Mouse (Mus musculus) embryonic fibroblast, embryonic 13.5 days (primary cell): ENCODE measurements around the gene Itm2b. TPM values are rescaled to one million over a fixed set of nuclear protein-coding genes. Genes with fewer than 3 reads are reported as not detected.

Source experiments
- H3K27ac ChIP-seq: 2 replicates; pipeline ENCODE4 v1.5.1; 2012; ENCODE audit warnings: low read length, control low read depth, inconsistent platforms; ENCODE audit not compliant: insufficient read depth
- H3K4me1 ChIP-seq: 2 replicates; pipeline ENCODE4 v1.6.1; 2011; ENCODE audit warnings: low read length; ENCODE audit not compliant: control insufficient read depth, insufficient read depth
- H3K4me3 ChIP-seq: 2 replicates; pipeline ENCODE4 v1.5.1; 2011; ENCODE audit warnings: mild to moderate bottlenecking, control low read depth, low read length; ENCODE audit not compliant: insufficient read depth
- CTCF ChIP-seq: IDR thresholded peaks from 2 replicates; pipeline ENCODE4 v1.5.1; 2011; ENCODE audit warnings: mild to moderate bottlenecking, control low read depth, low read length, moderate library complexity, borderline replicate concordance; ENCODE audit not compliant: insufficient read depth
- POLR2A ChIP-seq: IDR thresholded peaks from 2 replicates; pipeline ENCODE4 v1.6.1; 2011; ENCODE audit warnings: low read depth, mild to moderate bottlenecking, control low read depth, low read length, moderate library complexity
- polyA plus RNA-seq: library from polyadenylated mRNA; stranded (reverse); fragments of >200 nt; gene quantifications from 2 replicates; pipeline ENCODE4 v1.2.4, GENCODE M21; 2011; ENCODE audit warnings: low read depth; ENCODE audit not compliant: missing spikeins, insufficient read length

Itm2b gene
- polyA plus RNA-seq, 1 experiment = 570 TPM

DNA sequence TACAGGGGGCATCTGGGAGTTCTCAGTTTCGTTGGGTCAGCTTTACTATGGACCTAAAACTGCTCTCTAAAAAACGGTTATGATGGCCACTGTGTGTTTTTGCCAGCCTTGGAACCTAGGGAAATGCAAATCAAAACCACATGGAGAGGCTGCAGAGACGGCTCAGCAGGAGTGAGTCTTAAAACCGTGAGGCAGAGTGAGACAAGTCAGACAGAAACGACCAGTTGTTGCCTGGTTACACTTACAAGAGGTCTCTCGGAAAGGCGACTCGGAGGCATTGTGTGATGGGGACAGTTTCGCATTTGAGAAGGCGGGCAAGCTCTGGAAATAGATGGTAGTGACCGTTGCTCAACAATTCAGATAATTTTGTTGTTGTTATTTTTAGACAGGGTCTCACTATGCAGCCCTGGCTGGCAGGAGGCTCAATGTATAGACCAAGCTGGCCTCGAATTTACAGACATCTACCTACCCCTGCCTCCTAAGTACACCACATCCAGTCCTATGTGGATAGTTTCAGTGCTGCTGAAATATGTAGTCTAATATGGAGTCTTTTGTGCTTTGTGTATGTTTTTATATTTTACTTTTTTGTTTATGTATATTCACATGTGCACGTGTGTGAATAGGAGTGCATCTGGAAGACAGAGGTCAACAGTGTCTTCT lies 30.4 kb upstream of the Itm2b start:
- TF ChIP-seq CTCF (no peak), POLR2A (no peak)
- H3K4me1 ChIP-seq = no peaks in the 10 kb centered on the region
- no peak overlapping the region for H3K4me3 ChIP-seq

DNA sequence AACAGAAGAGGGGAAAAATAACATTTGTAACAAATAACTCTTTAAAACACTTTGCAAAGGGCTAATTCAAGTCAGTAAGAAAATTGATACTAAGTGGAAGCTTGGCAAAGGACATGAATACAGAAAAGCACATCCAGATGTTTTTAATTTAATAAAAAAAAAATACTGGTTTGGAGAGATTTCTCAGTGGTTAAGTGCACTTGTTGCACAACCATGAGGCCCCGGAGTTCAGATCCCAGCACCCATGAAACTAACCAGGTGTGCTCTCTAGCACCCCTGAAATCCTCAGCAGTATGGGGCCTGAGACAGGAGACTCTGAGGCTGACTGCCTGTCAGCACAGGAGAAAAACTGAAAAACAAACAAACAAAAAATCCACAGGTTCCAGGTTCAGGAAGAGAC lies 26.6 kb upstream of the Itm2b start:
- no peaks in the 10 kb centered on the region; the same call in 1 of the 2 replicates for H3K4me1 ChIP-seq
- TF ChIP-seq CTCF (no peak), POLR2A (no peak)
- H3K4me3 ChIP-seq = no peak overlapping the region
- H3K27ac ChIP-seq = no peak overlapping the region

More for the DNA sequence above, 30.4 kb upstream of the Itm2b start:
- peak overlapping the region; percentile 28; the same call in 1 of the 2 replicates for H3K27ac ChIP-seq

DNA sequence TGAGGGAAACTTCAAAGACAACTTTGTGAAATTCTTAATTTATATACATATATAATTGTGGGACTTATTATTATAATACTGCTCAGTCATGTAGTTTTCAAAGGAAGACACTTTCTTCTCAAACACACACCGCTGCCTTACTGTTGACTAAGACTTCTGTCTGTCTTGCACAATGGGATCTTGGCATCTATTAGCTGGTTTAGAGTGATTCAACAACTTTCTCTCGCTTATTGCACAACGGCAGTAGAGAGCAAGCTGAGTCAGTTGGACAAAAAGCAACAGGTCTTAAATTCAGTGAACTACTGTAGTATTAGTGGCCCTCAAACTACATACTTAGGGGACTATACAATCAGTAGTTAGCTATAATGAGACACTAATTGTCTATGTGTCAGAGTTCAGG lies 25.0 kb upstream of the Itm2b start:
- Histone ChIP-seq H3K27ac (peak overlapping the region; percentile 36; the same call in 1 of the 2 replicates), H3K4me1 (no peaks in the 10 kb centered on the region; the same call in 1 of the 2 replicates), H3K4me3 (no peak overlapping the region)
- no peak for TF ChIP-seq CTCF
- no peak for TF ChIP-seq POLR2A

DNA sequence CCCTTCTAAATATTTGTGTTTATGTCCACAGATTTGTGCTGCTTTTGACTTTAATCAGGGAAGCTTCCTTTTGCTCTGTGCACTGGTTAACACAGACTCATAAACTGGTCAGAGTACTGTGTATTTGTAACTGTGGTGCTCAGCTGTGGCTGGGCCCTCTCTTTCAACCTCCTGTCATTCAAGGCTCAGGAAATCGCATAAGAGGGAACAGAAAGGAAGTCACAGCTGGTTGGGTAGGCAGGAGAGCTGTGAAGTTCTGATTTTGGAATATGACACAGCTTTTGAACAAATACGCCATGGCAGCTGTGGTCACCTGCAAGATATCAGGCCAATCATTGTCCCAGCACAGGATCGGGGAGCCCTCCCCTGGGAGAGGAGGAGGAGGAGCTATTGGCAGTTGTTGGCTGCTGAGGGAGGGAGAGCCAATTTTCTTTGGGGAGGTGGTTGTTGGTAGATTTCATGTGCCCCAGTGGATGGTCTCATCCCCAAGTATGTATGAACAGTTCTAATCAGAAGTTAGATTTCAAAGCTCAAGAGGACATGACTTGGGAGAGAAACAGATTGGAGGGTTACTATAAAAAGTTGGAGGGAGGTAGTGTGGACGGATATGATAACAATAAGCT lies 23.2 kb upstream of the Itm2b start:
- Histone ChIP-seq H3K27ac (no peak overlapping the region), H3K4me1 (no peaks in the 10 kb centered on the region; the same call in 1 of the 2 replicates), H3K4me3 (no peak overlapping the region)
- no peak for TF ChIP-seq CTCF
- TF ChIP-seq POLR2A = no peak

DNA sequence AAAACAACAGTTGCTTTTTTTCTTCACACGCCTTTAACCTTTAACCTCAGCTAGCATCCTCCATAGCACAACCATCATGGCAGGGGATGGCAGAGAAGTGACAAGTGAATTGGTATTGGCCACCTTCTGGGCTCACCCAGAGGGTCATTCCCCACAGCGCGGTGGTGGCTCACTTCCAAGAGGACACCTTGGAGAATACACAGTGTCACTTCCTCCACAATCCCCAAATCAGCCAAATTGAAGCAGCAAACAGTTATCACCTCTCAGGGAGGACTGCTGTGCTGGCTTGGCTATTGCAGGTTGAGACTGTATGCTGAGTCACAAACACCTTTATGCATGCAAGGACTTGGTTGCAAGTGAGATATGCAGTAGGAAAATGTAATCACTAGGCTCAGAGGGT lies 18.9 kb upstream of the Itm2b start:
- Histone ChIP-seq H3K4me1 (peaks cover 2% of the 10 kb centered on the region; the same call in 1 of the 2 replicates), H3K4me3 (no peak overlapping the region), H3K27ac (no peak overlapping the region)
- no peak for TF ChIP-seq CTCF
- no peak for TF ChIP-seq POLR2A

DNA sequence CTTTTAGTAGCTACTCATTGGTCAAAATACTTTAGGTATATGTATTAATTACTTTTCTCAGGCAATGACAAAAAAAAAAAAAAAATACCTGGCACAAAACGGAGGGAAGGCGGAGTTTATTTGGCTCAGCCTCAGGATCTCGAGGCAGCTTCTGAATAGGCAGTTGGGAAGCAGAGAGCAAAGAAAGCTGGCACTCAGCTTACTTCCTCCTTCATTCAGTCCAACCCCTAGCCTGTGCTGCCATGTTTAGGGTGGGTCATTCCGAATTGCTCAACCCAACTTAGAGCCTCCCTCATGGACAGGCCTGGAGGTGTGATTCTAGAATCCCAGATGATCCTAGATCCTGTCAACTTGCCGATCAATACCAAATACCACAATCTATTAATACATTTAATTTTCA lies 18.3 kb upstream of the Itm2b start:
- H3K27ac ChIP-seq = no peak overlapping the region
- peaks cover 2% of the 10 kb centered on the region; the same call in 1 of the 2 replicates for H3K4me1 ChIP-seq
- H3K4me3 ChIP-seq = no peak overlapping the region
- TF ChIP-seq POLR2A = no peak
- no peak for TF ChIP-seq CTCF

DNA sequence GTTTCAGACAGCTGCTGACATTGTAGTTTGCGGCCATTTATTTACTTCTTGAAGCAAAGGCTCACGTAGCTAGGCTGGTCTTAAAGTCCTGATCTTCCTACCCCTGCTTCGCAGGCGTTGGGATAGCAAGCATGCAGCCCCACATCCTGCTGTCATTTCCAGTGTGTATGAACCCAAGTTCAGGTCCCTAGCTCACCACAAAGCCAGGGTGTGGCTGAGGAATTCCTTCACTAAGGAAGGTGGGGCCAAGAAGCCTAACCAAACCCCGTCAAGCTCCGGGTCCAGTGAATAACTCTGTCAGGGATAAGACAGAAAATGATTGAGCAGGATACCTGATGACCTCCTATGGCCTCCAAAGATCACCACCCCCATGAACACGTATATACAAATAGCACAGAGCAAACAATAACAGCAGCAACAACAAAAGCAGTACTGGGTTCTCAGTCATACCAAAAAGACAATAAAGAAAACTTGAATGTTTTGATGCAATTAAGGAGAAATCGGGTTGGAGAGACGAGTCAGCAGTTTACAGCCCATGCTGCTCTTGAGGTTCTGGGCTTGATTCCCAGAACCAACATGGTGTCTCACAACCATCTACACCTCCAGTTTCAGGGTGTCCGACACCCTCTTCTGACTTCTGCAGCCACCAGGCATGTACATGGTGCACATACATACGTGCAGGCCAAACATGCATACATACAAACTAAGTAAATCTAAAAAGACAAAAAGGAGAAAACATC lies 17.4 kb upstream of the Itm2b start:
- H3K4me3 ChIP-seq = no peak overlapping the region
- TF ChIP-seq POLR2A (no peak), CTCF (no peak)
- peaks cover 2% of the 10 kb centered on the region; the same call in 1 of the 2 replicates for H3K4me1 ChIP-seq

DNA sequence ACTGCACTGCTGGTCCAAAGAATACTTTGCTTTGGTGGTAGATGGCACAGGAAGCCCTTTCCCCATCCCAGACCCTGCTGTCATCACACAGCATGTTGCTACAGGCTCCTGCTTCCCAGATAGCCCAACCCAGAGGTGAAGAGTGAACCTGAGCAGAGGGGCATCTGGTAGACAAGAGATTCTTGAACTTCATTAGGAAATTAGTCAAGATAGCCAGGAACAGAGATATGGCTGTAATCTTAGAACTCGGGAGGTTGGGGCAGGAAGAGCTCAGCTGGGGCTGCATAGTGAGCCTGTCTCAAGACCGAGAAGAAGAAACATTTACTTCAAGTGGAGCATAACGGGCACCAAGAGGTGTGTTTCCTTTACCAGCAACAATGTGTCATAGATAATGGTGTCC lies 16.3 kb upstream of the Itm2b start:
- Histone ChIP-seq H3K4me1 (peaks cover 2% of the 10 kb centered on the region; the same call in 1 of the 2 replicates), H3K4me3 (no peak overlapping the region), H3K27ac (no peak overlapping the region)
- no peak for TF ChIP-seq CTCF
- TF ChIP-seq POLR2A = no peak

More for the DNA sequence above, 17.4 kb upstream of the Itm2b start:
- no peak overlapping the region for H3K27ac ChIP-seq

DNA sequence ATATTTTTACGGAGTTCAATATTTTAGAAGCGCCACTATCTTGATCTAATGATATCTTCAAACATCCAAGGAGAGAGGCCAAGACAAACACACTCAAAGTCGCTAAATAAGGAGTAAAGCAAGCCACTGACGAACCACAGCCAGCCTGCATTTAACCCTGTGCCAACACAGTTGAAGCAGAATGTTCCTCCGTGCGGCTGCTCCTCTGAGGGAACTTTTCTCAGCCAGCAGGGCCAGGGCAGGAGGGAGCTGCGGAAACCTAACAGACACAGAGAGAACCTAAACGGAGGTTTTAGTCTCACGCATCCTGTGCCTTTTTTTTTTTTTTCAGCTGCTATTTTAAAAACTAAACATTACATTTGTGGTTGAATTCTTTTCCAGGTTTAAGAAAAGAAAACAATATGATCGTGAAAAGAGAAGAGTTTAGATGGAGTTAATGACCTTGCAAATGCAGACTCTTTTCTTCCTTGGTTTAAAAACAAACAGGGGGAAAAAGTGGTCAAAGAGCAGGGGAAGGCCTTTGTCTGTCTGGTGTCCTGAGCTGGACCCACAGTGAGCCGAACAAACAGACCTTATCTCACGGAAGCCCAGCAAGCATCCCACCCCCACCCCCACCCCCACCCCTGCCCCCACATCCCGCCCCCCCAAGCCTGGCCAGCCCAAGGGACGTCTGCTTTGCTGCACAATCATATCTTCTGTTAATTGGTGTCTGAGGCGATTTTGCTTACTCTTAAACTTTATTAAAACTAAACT lies 15.0 kb upstream of the Itm2b start:
- H3K27ac ChIP-seq = peak overlapping the region; percentile 13
- H3K4me3 ChIP-seq = no peak overlapping the region
- peaks cover 6% of the 10 kb centered on the region for H3K4me1 ChIP-seq
- TF ChIP-seq POLR2A (no peak), CTCF (no peak)

DNA sequence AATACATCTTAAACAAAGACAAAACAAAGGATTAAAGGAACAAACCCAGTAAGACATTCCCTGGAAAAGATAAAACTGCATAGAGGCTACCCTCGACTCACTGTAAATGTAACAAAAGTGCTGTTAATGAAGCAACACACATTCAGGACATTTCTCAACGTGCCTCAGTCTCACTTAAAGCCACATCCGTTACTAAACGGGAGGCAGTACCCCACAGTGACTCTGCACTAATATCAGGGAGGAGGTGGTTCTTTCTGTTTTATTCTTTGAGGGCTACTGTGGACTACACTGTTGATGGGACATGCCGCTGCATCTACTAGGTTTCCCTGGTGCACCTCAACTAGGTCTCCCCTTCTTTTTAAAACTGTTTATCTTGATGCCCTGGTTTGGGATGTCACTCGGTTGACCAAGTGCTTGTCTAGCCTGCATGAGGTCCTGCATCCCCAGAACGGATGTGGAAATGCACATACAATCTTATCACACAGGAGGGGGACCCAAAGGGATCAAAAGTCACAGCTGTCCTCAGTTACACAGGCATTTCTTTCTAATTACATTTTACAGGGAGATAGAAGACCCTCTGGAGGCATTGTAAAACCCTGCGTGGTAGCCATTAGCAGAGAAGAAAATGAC lies 13.4 kb upstream of the Itm2b start:
- no peak overlapping the region for H3K4me3 ChIP-seq
- TF ChIP-seq POLR2A = no peak
- no peak for TF ChIP-seq CTCF
- H3K4me1 ChIP-seq = peaks cover 10% of the 10 kb centered on the region
- H3K27ac ChIP-seq = no peak overlapping the region
